Mouse (Mus musculus): ENCODE measurements around the gene Mustn1.

DNA sequence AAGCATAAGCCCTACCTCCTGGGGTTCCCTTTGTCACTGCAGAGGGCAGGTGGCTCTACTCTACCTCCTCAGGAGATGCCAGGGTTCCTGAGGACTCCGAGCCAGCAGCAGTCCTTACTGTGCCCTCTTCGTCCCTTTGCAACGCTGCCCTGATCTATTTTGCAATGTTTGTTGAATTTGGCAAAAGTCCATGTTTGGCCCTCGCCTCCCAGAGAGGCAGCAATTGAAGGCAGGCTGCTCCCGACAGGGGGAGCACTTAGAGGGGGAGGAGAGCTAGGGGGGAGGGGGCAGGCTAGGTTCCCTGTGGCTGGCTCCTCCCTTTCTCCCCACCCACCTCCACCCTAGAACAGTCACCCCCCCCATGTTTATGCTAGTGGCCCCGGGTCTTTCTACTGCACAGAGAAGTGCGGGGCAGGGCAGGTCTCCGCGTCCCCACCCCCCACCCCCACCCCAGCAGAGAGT lies 9.3 kb downstream of the Mustn1 start:
- TF ChIP-seq HCFC1 (IDR thresholded peaks at IDR 0.05; ENCODE audit: borderline replicate concordance, insufficient read depth, low read length) (no peak), ZC3H11A (IDR thresholded peaks at IDR 0.05; ENCODE audit: borderline replicate concordance, low read depth, low read length) (no peak), MAFK (IDR thresholded peaks at IDR 0.05; ENCODE audit: insufficient read depth, low read depth, low read length) (no peak)

Measured in ES-E14 (cell line).